8 mouse cellular contexts compared by ENCODE assay signal in the genomic region with DNA sequence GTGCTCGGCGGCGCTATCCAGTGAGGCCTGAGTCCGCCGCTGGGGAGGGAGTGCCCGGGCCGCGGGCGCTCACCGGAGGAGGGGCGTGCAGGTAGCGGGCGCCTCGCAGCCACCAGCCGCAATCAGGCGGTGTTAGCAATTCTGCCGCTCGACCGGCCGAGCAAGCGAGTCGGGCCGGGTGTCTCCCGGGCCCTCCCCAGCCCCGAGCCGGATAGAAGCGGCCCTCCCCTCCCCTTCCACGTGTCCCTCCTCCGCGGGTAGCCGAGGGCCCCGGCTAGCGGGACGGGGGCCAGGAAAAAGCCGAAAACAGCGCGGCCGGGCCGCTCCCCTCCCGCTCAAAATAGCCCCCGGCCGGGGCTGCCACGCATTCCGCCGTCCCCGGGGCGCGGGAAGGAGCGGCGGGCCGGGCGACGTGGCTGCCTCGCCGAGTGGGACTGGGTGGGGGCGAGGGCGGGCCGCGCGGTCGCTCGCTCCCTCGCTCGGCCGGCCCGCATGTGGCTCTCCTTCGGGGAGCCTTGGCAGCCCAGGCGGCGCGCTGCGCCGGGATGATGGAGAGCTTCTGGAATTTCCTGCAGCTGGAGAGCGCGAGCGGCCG. TPM values are rescaled to one million over a fixed set of nuclear protein-coding genes. Genes with fewer than 3 reads are reported as not detected.
A peak's percentile ranks its signal among the peaks of the same experiment; 100 is the strongest.
DNase-seq lines count a peak whose midpoint lies in the region; ATAC-seq lines count a peak whose summit lies in the region.

No protein-coding gene starts in this region.

- peaks cover 91% of the 10 kb centered on the region for H3K4me1 ChIP-seq in heart, embryonic 13.5 days

- WGBS in heart, embryonic 13.5 days = under 1% methylated on average over 76 of the region's 76 CpGs

- peak; percentile 43; the same call in 1 of the 2 replicates for ATAC-seq in heart, embryonic 13.5 days (ENCODE audit: extremely low read depth, insufficient number of reproducible peaks, low FRiP score, low TSS enrichment)

- DNase-seq in heart, adult 11 months = peak; percentile 98
- DNase-seq in heart, postnatal 25 days (ENCODE audit: low spot score) = no peak
- peak; percentile 87 for DNase-seq in embryo, embryonic 11 days
- peak; percentile 69 to 86 for DNase-seq in kidney, postnatal 25 days
- DNase-seq in mesoderm, embryonic 11.5 days (ENCODE audit: low read depth, low spot score) = peak; percentile 87
- DNase-seq in thymus, postnatal 25 days = peak; percentile 28
- DNase-seq in left cerebral cortex, postnatal 10 days (ENCODE audit: extremely low spot score in 1 of 2, low spot score in 2 of 2) = no peak

- peak overlapping the region; percentile 73 for H3K4me3 ChIP-seq in heart, embryonic 13.5 days

- H3K9me3 ChIP-seq in heart, embryonic 13.5 days = no peaks in the 10 kb centered on the region

- H3K9ac ChIP-seq in heart, embryonic 13.5 days = peak overlapping the region; percentile 92

- peak overlapping the region; percentile 95 for H3K4me2 ChIP-seq in heart, embryonic 13.5 days

- no peaks in the 10 kb centered on the region for H3K27me3 ChIP-seq in heart, embryonic 13.5 days (replicated peaks)

- H3K27ac ChIP-seq in heart, embryonic 13.5 days (replicated peaks) = peak overlapping the region; percentile 96

- intact Hi-C loops in heart, postnatal 25 days (cut with DNase I) = loop anchor here (2.0 kb wide), 1 partner anchor 16 kb away; no protein-coding TSS in a partner anchor
- intact Hi-C loops in left cerebral cortex, postnatal 10 days (cut with DNase I) = no loop called here

- peaks cover 5% of the 10 kb centered on the region; the same call in 1 of the 2 replicates for H3K36me3 ChIP-seq in heart, embryonic 13.5 days

RNA-seq across cellular contexts. Expression of a gene that starts 27.6 kb away (rescaled TPM):
- total RNA-seq in heart, postnatal 25 days (2021) = 10 to 100 TPM; 43.2 to 50.4 TPM
- 6.5 and 6.9 TPM in 2 replicates for polyA plus RNA-seq in heart, embryonic 13.5 days (2015; fragmentation: Nextera tagmentation; extraction: Ambion mirVana)
- 10 to 100 TPM; 70.0 to 71.1 TPM for total RNA-seq in left cerebral cortex, postnatal 10 days (2021)

Comparison
In these comparisons a context has a peak if more than half of its experiments do, and no peak if none do; other contexts are left out.
1. DNase-seq: peak in heart, adult 11 months (single experiment), embryo, embryonic 11 days (single experiment), kidney, postnatal 25 days (2 of 2), mesoderm, embryonic 11.5 days (single experiment) and thymus, postnatal 25 days (single experiment); none in heart, postnatal 25 days (single experiment) and left cerebral cortex, postnatal 10 days (0 of 2).